Mouse (Mus musculus) gastrocnemius, adult 2 months (tissue): Measurements from ENCODE around the gene Axl. TPM values are rescaled to one million over a fixed set of nuclear protein-coding genes. Genes with fewer than 3 reads are reported as not detected.
"Not testable (repeated sequence)": the region's sequence is repeated elsewhere in the genome, so short reads cannot be mapped to it uniquely, and the experiment has no call there.

Experiments
- DNase-seq: peaks from one replicate; pipeline ENCODE4 v3.0.0; 2022
- H3K27ac ChIP-seq: fragments of 200-600 bp; 2 replicates; pipeline ENCODE4 v1.8.1; 2022; ENCODE audit warnings: mild to moderate bottlenecking
- H3K4me3 ChIP-seq: fragments of 200-600 bp; 2 replicates; pipeline ENCODE4 v1.8.1; 2022; ENCODE audit warnings: mild to moderate bottlenecking, moderate library complexity
- CTCF ChIP-seq: fragments of 200-600 bp; IDR thresholded peaks from 2 replicates; pipeline ENCODE4 v1.8.1; 2022; ENCODE audit warnings: antibody characterized with exemption, mild to moderate bottlenecking, moderate library complexity
- intact Hi-C: fragments of 180-260 bp; cut with DNase I; formaldehyde crosslinking; loops from one replicate; pipeline ENCODE4 v1.15.1; 2025
- total RNA-seq, 2 experiments: library from RNA; stranded (reverse); gene quantifications; 2 replicates each; pipeline ENCODE4 v1.2.3; 2021

The Axl gene
- total RNA-seq, 2 experiments from 2014 or later: 39.9 to 48.6 TPM

DNA sequence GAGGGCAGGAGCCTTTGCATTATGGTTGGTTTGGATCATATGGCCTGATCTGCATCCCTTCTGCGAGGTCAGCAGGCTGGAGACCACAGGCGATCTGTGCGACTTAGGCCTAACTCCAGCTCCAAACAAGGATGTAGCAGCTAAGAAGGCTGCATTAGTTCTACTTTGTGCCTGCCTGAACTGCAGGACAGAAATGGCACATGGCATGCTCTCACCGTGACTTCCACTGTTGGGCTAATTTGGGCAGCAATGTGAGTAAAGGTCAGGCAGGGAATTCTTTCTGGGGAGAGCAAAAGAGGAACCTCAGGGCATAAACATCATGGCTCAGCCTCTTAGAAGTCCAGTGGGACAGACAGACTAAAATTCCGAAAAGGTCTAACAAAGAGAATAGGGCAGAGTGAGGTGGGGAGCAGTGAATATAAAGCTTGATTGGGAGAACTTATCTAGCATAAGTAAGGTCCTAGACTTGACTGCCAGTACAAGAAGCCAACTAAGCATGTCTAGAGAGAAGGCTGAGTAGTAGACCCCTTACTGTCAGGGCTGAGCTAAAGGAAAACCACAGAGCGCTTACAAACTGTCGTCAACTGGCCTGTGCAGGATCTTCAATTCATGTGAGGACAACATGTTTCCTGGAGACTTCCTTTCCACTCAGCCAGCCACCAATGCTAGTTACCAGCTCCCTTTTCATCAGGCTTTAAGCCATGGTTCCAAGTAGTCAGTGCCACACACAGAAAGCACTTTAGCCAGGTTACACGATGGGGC lies 57.0 kb downstream of the Axl start:
- H3K4me3 ChIP-seq: no peak overlapping the region
- no peak for TF ChIP-seq CTCF
- intact Hi-C loops: no loop called here
- peak overlapping the region; percentile 82 for H3K27ac ChIP-seq
- DNase-seq: no peak

DNA sequence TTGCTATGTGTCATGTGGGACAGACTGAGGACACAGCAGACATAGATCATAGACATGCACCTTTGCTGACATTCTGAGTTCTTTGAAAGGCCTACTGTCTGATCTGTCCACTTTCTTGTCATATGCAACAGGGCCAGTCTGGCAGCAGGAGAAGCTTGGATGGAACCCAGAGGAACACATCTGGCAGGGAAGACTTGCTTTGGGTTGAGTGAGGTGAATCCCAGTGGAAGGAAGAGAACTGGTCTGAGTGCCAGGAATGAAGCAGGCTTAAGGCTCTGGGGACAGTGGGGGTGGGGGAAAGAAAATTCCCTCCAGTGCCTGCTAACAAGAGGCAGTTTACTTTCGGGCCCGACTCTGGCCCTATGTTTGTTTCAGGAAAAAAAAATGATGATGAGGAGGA lies 58.6 kb downstream of the Axl start:
- intact Hi-C loops: no loop called here
- H3K4me3 ChIP-seq: no peak overlapping the region
- H3K27ac ChIP-seq: peak overlapping the region; percentile 82
- peak; percentile 75 for DNase-seq
- TF ChIP-seq CTCF: no peak

DNA sequence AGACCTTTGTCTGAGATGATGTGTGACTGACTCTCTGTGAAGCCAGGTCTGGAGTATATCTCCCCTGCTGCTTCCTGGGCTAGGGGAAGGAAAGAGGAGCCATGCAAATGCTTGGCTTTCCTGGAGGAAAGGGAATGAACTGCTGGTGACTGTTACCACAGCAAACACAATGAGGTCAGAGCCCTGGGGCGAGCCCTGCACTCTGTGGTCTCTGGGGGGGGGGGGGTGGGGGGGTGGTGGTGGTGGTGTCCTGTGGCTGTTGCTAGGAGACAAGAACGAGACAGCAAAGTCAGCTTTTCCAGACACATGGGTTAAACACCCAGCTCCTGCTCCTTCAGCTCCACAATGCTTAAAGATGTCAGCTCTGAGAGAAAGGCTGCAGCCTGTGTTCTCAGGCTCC lies 59.1 kb downstream of the Axl start:
- Histone ChIP-seq H3K27ac (peak overlapping the region; percentile 82), H3K4me3 (no peak overlapping the region)
- TF ChIP-seq CTCF: no peak
- no peak for DNase-seq
- intact Hi-C loops: no loop called here

DNA sequence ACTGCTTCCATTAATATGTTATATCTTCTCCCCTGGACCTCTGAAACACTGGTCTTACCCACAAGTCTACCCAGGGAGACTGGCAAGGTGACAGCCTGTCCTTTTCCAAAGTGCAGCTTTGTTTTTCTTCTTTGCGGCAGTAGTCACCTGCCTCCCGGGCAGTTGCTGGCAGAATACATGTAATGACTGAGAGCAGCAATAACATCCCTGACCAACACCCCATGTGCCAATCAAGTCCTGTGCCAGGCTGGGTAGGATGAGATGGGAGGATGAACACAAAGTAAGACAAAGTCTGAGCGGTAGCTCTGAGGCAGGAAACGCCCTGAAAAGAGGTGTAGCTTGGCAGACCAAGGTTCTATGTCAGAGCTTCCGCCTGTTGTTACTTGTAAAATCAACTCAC lies 60.7 kb downstream of the Axl start:
- no peak for DNase-seq
- TF ChIP-seq CTCF: no peak
- intact Hi-C loops: no loop called here

DNA sequence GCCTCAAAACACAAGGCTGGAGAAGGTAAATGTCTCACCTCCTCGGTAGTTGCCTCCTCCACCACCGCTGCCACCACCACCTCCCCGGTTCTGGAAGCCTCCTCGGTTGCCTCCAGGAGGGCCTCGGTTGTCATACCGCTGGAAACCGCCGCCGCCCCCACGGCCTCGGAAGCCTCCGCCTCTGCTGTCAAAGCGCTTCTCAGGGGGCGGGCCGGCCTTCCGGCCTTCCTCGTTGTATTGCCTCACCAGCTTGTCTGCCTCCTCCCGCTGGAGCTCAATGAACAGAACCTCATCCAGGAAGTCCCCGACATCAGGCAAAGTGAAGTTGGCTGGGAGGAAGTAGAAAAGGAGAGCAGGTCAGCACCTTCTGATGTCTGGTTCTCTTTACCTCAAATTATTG lies 62.6 kb downstream of the Axl start:
- intact Hi-C loops: no loop called here
- no peak for TF ChIP-seq CTCF

More for the DNA sequence above, 60.7 kb downstream of the Axl start:
- Histone ChIP-seq H3K4me3 (no peak overlapping the region), H3K27ac (peak overlapping the region; percentile 38; the same call in 1 of the 2 replicates)

DNA sequence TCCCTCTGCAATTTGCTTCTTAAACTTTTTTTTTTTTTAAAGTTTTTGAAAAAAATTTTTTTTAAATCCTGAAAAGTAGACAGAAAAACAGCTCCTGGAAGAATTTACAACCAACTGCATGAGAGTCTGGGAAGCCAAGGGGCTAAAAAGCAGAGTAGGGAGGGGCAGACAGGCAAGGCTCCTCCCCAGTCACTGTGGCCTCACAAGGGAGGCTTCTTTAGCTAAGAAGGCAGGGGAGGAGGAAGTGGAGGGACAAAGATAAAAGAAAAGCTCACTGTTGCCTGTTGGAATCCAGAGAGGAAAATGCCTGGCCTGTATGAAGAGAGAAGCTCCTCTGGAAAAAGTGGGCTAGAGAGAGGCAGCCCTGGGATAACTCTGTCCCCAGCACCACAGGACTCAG lies 66.7 kb downstream of the Axl start:
- H3K27ac ChIP-seq, H3K4me3 ChIP-seq, intact Hi-C loops, DNase-seq: not testable (repeated sequence)

More for the DNA sequence above, 62.6 kb downstream of the Axl start:
- no peak overlapping the region for H3K27ac ChIP-seq
- DNase-seq: no peak
- no peak overlapping the region for H3K4me3 ChIP-seq

DNA sequence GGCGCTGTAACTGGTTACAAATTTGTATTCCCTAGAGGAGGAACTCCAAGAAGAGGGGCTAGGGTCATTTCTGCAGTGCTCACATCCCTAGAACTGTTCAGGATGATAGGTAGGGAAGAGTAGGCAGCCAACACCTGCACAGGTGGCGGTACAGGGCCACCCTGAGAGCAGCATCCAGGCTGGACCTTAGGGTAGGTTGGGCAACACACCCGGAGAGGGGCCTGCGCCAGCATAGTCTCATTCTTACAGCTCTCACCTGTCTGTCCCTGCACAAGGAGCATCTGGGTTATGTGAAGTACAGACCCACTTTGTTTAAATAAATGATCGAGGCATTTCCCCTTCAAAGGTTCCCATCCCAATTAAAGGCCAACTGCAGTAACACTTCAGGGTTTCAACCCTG lies 67.7 kb downstream of the Axl start:
- no peak for DNase-seq
- no peak overlapping the region for H3K27ac ChIP-seq
- H3K4me3 ChIP-seq: no peak overlapping the region
- TF ChIP-seq CTCF: no peak
- intact Hi-C loops: no loop called here

DNA sequence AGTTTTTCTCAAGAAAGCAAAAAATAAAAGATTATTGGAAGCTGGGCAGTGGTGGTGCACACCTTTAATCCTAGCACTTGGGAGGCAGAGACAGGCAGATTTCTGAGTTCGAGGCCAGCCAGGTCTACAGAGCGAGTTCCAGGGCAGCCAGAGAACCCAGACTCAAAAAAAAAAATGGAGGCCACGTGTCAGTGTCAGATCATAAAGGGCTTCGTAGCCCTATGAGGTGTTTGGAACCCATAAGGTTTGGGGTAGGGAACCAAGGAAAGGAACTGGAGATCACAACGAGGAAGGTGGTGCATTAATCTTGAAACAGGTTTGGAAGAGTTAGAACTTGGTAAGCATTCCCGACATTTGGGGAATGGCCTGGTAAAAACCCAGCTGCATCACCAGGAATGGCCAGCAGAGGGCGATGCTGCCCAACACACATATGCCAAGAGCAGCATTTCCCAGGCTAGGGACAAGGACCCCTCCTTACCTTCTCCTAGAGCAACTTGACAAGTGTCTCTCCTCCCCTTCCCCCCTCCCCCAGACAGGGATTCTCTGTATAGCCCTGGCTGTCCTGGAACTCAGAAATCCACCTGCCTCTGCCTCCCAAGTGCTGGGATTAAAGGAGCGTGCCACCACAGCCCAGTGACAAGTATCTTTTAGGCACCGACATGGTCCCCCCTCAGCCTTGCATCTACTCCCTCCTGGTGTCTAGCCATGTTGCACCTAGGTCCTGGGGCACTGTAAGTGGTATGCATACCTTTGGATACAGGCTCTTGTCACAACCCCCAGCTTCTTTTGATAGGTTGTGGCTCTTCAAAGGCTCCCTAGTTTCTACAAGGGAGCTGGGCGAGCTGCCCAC lies 68.5 kb downstream of the Axl start:
- Histone ChIP-seq H3K4me3 (peak overlapping the region; percentile 88), H3K27ac (peak overlapping the region; percentile 94)
- intact Hi-C loops: loop anchor here (5.0 kb wide), 1 partner anchor 32 kb away; the partner anchor contains the start of gene Hnrnpul1

DNA sequence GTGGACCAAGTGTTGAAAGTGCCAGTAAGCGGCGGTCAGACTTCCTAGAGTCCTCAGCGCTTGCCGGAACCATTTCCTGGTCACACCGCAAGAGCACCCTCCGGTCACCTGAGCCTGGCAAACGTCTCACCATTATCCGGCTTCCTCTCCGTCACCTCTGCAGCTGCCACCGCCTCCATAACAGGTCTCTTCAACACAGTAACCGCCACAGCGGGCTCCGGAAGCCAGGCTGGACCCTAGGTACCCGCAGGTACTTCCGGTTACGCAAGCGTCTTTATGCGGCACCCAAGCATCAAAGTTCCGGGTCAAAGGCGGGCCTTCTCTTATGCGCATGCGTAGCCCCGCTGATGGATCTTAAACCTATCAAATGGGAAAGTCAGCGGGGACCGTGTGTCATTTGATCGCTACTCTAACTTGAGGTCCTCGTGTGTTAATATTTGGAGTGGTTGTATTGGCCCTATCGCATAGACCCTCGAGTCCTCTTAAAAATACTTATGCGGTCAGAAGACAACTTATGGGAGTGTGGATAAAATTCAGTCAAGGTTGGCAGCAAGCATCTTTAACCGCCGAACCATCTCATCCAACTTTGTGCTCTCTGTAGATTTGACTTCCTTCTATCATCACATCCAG lies 69.6 kb downstream of the Axl start, which contains the start of gene Ccdc97:
Gene Ccdc97, minus strand, starts transcription at position 301 of the 630 bp plus-strand sequence.
- TF ChIP-seq CTCF: no peak
- Histone ChIP-seq H3K27ac (peak within 1 kb of the TSS; percentile 94), H3K4me3 (peak within 1 kb of the TSS; percentile 88)
- peak; percentile 95 for DNase-seq
- intact Hi-C loops: loop anchor here (5.0 kb wide), 1 partner anchor 33 kb away; the partner anchor contains the start of gene Hnrnpul1

More for the DNA sequence above, 68.5 kb downstream of the Axl start:
- peak; percentile 82 for DNase-seq
- TF ChIP-seq CTCF: peak; percentile 93

DNA sequence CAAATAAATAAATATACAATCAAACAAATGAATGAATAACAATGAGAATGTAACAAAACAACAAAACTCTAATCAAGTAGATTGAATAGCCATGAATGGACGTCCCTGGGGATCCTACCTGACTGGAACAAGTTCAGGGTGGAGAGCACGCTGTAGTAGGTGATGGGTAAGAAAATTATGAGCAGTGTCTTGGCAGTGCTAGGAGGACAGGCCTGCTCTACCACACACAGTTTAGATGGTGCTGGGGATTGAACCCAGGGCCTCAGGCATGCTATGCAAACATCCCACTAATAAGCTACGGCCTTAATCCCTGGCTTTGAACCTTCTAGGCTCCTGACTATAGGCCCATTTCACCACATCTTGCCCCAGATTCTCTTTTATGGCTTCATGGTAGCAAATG lies 71.0 kb downstream of the Axl start:
- peak overlapping the region; percentile 88 for H3K4me3 ChIP-seq
- no peak for DNase-seq

DNA sequence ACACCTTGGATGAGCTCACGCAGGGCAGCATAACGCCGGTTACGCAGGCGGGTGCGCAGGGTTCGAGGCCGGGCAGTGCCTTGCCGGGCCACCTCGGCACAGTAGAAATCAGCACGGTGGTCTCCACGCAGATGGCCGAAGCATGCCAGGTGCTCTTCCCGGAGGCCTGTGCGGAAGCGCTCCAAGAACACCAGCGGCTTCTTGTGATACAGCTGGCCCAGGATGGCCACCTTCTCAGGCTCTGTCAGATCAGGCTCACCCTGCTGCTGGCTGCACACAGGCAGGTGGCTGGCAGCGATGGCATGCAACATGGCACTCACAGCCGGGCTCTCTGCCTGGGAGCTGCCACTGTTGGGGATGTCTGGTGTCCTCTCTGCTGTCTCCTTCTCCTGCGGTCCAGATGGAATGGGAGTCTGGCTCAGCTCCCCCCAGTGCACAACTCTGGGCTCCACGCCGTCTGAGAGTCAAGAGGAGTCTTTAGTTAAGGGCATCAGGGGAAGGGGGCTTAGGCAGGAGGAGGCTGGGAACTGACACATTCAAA lies 72.7 kb downstream of the Axl start:
- intact Hi-C loops: loop anchor here (5.0 kb wide), 1 partner anchor 36 kb away; the partner anchor contains the start of gene Hnrnpul1
- DNase-seq: no peak
- TF ChIP-seq CTCF: no peak

More for the DNA sequence above, 71.0 kb downstream of the Axl start:
- no peak for TF ChIP-seq CTCF
- H3K27ac ChIP-seq: no peak overlapping the region
- intact Hi-C loops: loop anchor here (5.0 kb wide), 1 partner anchor 35 kb away; the partner anchor contains the start of gene Hnrnpul1

DNA sequence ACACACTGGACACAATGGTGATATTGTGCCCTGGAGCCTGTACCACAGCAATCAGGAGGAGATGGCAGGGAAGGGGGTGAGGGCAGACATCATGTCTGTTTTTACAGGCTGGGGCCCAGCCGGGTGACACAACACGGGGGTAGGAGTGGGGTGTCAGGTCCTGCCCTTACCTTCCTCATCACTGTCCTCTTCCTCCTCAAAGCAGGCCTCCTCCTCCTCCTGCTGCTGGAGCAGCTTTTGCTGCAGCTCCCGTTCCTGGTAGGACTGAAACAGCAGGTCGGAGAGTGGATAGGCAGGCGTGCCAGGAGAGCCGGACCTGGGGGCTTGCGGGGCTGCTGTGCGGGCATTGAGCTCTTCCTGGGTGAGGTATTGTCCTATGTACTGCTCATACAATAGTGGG lies 73.9 kb downstream of the Axl start:
- DNase-seq: no peak
- no peak for TF ChIP-seq CTCF
- no peak overlapping the region for H3K27ac ChIP-seq
- intact Hi-C loops: no loop called here
- no peak overlapping the region for H3K4me3 ChIP-seq

More for the DNA sequence above, 72.7 kb downstream of the Axl start:
- no peak overlapping the region for H3K4me3 ChIP-seq
- H3K27ac ChIP-seq: no peak overlapping the region
